Mouse (Mus musculus) midbrain, embryonic 13.5 days (tissue): ENCODE measurements around the gene Evx1. TPM values are rescaled to one million over a fixed set of nuclear protein-coding genes. Genes with fewer than 3 reads are reported as not detected.
"Not testable (repeated sequence)": the region's sequence is repeated elsewhere in the genome, so short reads cannot be mapped to it uniquely, and the experiment has no call there.

Experiments used
- ATAC-seq: fragments of 200-750 bp; cut with Nextera tagmentation; 2 replicates; pipeline ENCODE4 v1.8.0; 2017; ENCODE audit warnings: mild to moderate bottlenecking, moderate TSS enrichment, moderate library complexity
- H3K27ac ChIP-seq: fragments of 300-500 bp; sonication (generic); 2 replicates; pipeline ENCODE4 v1.5.1; 2015; ENCODE audit warnings: inconsistent platforms, mild to moderate bottlenecking, moderate library complexity
- H3K27me3 ChIP-seq: fragments of 300-500 bp; sonication (generic); 2 replicates; pipeline ENCODE4 v1.6.1; 2015; ENCODE audit warnings: mild to moderate bottlenecking, inconsistent platforms
- H3K36me3 ChIP-seq: fragments of 300-500 bp; sonication (generic); 2 replicates; pipeline ENCODE4 v1.6.1; 2015; ENCODE audit warnings: mild to moderate bottlenecking, inconsistent platforms
- H3K4me1 ChIP-seq: fragments of 300-500 bp; sonication (generic); replicated peaks from 2 replicates; pipeline ENCODE4 v1.6.1; 2015; ENCODE audit warnings: inconsistent platforms
- H3K4me2 ChIP-seq: fragments of 300-500 bp; sonication (generic); replicated peaks from 2 replicates; pipeline ENCODE4 v1.6.1; 2015; ENCODE audit warnings: moderate library complexity, mild to moderate bottlenecking, inconsistent platforms
- H3K4me3 ChIP-seq: fragments of 300-500 bp; sonication (generic); replicated peaks from 2 replicates; pipeline ENCODE4 v1.5.1; 2015; ENCODE audit warnings: mild to moderate bottlenecking, inconsistent platforms
- H3K9ac ChIP-seq: fragments of 300-500 bp; sonication (generic); replicated peaks from 2 replicates; pipeline ENCODE4 v1.6.1; 2015; ENCODE audit warnings: mild to moderate bottlenecking, inconsistent platforms
- H3K9me3 ChIP-seq: fragments of 300-500 bp; sonication (generic); 2 replicates; pipeline ENCODE4 v1.6.1; 2016; ENCODE audit warnings: mild to moderate bottlenecking, inconsistent platforms
- whole genome bisulfite sequencing: fragments of 180-500 bp; shearing (Covaris S2); methylation state at CpG from one replicate; pipeline ENCODE4 v1.1.7; 2015; 5-methylcytosine and 5-hydroxymethylcytosine counted together
- polyA plus RNA-seq: library from polyadenylated mRNA; unstranded; fragments of >200 nt; fragmentation: Nextera tagmentation; extraction: Ambion mirVana; gene quantifications from 2 replicates; pipeline ENCODE4 v1.2.1, GENCODE M21; 2015

Gene Evx1
- polyA plus RNA-seq, 1 experiment from 2014 or later: 0.93 TPM

DNA sequence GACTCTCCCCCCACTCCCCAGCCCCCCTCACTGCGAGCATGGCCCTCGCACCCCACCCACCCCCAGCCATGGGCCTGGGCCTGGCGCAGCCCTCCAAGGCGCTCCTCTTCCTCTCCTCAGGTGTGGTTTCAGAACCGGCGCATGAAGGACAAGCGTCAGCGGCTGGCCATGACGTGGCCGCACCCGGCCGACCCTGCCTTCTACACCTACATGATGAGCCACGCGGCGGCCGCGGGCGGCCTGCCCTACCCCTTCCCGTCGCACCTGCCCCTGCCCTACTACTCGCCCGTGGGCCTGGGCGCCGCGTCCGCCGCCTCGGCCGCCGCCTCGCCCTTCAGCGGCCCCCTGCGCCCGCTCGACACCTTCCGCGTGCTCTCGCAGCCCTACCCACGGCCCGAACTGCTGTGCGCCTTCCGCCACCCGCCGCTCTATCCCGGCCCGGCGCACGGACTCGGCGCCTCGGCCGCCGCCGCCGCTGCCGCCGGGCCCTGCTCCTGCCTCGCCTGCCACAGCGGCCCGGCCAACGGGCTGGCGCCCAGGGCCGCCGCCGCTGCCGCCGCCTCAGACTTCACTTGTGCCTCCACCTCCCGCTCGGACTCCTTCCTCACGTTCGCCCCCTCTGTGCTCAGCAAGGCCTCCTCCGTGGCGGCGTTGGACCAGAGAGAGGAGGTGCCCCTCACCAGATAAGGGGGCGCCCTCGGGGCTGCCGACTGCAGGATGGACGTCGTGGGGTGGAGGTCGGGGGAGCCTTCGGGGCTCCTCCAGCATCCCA lies 3.3 kb downstream of the Evx1 start:
- ATAC-seq: peak; percentile 45; the same call in 1 of the 2 replicates

DNA sequence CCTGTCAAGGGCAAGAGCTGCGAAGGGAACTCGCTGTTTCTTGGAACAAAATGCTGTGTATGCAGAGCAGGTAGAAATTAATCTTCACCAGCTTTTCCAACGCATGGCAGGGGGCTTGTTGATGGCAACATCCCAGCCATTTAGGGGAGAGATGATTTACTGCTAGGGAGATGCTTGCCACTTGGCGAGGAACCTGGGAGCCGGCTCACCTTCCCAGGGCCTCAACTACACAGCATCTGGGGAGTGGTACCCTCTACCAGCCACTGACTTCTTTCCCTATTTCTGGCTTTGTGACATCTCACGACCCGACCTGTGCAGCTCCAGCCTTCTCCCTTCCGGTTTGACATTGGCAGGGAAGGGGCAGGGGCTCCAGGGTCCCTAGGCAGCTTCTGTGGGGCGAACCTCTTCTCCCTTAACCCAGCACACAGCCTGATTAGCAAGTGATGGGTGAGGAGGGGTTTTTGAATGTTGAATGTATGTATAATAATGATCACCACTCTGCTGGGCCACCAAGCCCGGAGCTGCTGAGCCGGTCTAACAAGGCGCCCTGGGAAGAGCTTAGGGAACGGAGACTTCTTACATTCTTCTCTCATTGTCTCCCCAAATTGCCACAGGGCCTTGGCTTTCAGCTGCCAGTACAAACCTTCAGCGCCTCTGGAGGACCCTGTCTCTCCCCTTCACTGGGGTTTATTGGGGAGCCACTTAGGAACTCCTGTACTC lies 4.3 kb downstream of the Evx1 start:
- Histone ChIP-seq H3K4me2 (no peak overlapping the region), H3K9ac (no peak overlapping the region), H3K27ac (no peak overlapping the region), H3K27me3 (peaks cover 98% of the 10 kb centered on the region), H3K4me1 (peaks cover 16% of the 10 kb centered on the region), H3K4me3 (no peak overlapping the region), H3K36me3 (no peaks in the 10 kb centered on the region), H3K9me3 (no peaks in the 10 kb centered on the region)
- 3% methylated on average over 14 of the region's 14 CpGs for WGBS
- no peak for ATAC-seq

More for the DNA sequence above, 3.3 kb downstream of the Evx1 start:
- Histone ChIP-seq H3K4me3 (peak overlapping the region; percentile 31), H3K36me3 (no peaks in the 10 kb centered on the region), H3K27ac (no peak overlapping the region), H3K9ac (no peak overlapping the region; the same call in 1 of the 2 replicates), H3K9me3 (no peaks in the 10 kb centered on the region), H3K4me1 (peaks cover 16% of the 10 kb centered on the region), H3K4me2 (peak overlapping the region; percentile 47), H3K27me3 (peaks cover 98% of the 10 kb centered on the region)
- whole genome bisulfite sequencing: under 1% methylated on average over 78 of the region's 81 CpGs

DNA sequence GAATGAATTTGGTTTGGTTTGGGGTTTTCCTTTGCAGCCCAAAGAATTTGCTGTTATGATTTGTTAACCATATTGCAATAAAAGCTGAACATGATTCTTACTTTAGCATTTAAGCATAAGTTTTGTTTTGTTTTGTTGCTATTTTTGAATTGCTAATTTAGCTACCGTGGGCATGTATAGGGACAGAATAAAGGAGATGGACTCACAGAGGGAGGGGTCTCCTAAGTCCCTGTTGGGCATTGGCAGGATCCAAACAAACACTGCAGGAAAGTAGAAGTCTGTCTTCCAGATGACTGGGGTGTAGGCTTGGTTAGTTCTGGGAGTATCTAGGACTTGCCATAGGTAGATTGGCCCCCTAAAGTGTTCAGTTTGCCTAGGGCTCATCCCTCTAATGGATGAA lies 5.0 kb downstream of the Evx1 start:
- no peaks in the 10 kb centered on the region for H3K9me3 ChIP-seq
- no peak overlapping the region for H3K9ac ChIP-seq
- peaks cover 21% of the 10 kb centered on the region for H3K4me1 ChIP-seq
- ATAC-seq: no peak
- H3K36me3 ChIP-seq: no peaks in the 10 kb centered on the region
- peaks cover 99% of the 10 kb centered on the region for H3K27me3 ChIP-seq
- H3K27ac ChIP-seq: no peak overlapping the region
- no peak overlapping the region for H3K4me3 ChIP-seq
- H3K4me2 ChIP-seq: no peak overlapping the region
- WGBS: 4% methylated on average over 1 of the region's 1 CpGs

DNA sequence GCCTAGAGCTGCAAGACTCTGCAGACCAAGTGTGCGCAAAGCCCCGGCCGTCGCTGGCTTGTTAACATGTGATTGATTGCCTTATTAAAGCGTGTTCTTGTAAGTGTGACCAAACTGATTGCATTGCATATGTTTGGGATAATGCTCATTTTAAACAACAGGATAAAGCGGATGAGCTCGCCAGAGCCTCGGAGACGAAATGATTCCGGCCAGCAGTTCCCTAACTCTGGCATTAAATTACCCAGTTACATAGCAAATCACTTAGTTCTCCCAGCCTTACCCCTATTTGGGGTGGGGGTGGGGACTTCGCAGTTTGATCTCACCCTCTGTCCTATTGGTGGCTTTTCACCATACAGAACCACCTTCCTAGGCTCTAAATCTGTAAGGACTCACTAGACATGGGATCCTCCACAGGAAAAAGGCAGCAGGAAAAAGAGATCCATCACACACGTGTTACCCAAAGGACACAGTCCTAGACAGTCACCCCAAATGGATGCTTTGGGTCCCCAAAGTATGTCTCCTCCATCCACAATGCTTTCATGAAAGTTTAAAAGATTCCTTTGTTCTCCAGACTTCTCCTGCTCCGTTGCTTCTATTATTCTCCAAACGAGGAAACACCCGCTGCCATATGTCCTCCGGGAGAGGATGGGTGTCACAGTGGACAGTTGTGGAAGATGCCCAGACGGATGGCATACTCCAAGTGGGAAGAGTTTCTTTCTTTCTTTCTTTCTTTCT lies 6.8 kb downstream of the Evx1 start:
- ATAC-seq: no peak
- no peaks in the 10 kb centered on the region for H3K9me3 ChIP-seq
- H3K4me3 ChIP-seq: no peak overlapping the region
- 2% methylated on average over 17 of the region's 17 CpGs for WGBS
- H3K4me2 ChIP-seq: no peak overlapping the region
- H3K27me3 ChIP-seq: peaks cover 97% of the 10 kb centered on the region
- H3K4me1 ChIP-seq: peaks cover 17% of the 10 kb centered on the region
- H3K9ac ChIP-seq: no peak overlapping the region
- no peak overlapping the region for H3K27ac ChIP-seq
- H3K36me3 ChIP-seq: no peaks in the 10 kb centered on the region

GRCm38 (mm10) chr6:52320966-52321825 lies 7.9 kb downstream of the Evx1 start:
- no peaks in the 10 kb centered on the region for H3K9me3 ChIP-seq
- WGBS: 4% methylated on average over 12 of the region's 12 CpGs
- H3K9ac ChIP-seq: no peak overlapping the region
- no peak overlapping the region for H3K4me3 ChIP-seq
- H3K27ac ChIP-seq: no peak overlapping the region
- H3K27me3 ChIP-seq: peaks cover 97% of the 10 kb centered on the region
- ATAC-seq: no peak
- H3K4me2 ChIP-seq: no peak overlapping the region
- H3K4me1 ChIP-seq: peaks cover 17% of the 10 kb centered on the region
- no peaks in the 10 kb centered on the region for H3K36me3 ChIP-seq

DNA sequence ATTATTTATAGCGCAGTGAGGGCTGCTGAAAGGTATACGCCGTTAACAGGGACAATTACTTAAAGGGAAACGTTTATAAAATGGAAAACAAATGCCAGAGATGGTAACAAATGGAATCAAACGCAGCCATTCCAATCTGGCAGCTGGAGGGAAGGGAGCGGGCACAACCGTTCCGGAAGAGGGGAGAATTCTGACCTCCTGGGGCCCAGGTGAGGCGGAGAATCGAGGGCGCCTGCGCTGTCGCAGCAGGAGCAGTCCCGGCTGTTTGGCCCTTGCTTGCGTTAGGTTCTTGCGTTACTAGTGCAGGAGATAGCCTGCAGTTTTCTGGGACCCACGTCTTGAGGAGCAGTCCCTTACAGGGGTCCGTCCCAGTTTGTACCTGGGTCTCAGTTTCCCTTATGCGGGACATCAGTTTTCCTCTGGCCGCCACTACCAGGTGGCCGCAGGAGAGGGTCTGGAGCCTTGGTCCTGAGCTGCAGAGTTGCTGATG lies 8.6 kb downstream of the Evx1 start:
- ATAC-seq: no peak
- Histone ChIP-seq H3K9ac (no peak overlapping the region), H3K4me1 (peaks cover 10% of the 10 kb centered on the region), H3K4me3 (no peak overlapping the region), H3K9me3 (no peaks in the 10 kb centered on the region), H3K27ac (no peak overlapping the region), H3K4me2 (no peak overlapping the region), H3K36me3 (no peaks in the 10 kb centered on the region), H3K27me3 (peaks cover 97% of the 10 kb centered on the region)
- WGBS: 1% methylated on average over 21 of the region's 21 CpGs

- Histone ChIP-seq H3K4me1 (peaks cover 7% of the 10 kb centered on the region; the same call in 1 of the 2 replicates), H3K27ac (no peak overlapping the region), H3K9me3 (no peaks in the 10 kb centered on the region), H3K36me3 (no peaks in the 10 kb centered on the region), H3K4me2 (no peak overlapping the region), H3K4me3 (no peak overlapping the region), H3K27me3 (peaks cover 93% of the 10 kb centered on the region), H3K9ac (no peak overlapping the region)
- ATAC-seq: no peak
- WGBS: 1% methylated on average over 16 of the region's 16 CpGs
These were observed 9.5 kb downstream of the Evx1 start for GRCm38 (mm10) chr6:52322721-52323215.

- ATAC-seq: no peak
- 2% methylated on average over 10 of the region's 10 CpGs for WGBS
- Histone ChIP-seq H3K9ac (no peak overlapping the region), H3K36me3 (no peaks in the 10 kb centered on the region), H3K9me3 (no peaks in the 10 kb centered on the region), H3K4me2 (no peak overlapping the region), H3K27me3 (peaks cover 92% of the 10 kb centered on the region), H3K4me1 (peaks cover 7% of the 10 kb centered on the region; the same call in 1 of the 2 replicates), H3K4me3 (no peak overlapping the region), H3K27ac (no peak overlapping the region)
These were observed 10.0 kb downstream of the Evx1 start for GRCm38 (mm10) chr6:52323292-52323691.

DNA sequence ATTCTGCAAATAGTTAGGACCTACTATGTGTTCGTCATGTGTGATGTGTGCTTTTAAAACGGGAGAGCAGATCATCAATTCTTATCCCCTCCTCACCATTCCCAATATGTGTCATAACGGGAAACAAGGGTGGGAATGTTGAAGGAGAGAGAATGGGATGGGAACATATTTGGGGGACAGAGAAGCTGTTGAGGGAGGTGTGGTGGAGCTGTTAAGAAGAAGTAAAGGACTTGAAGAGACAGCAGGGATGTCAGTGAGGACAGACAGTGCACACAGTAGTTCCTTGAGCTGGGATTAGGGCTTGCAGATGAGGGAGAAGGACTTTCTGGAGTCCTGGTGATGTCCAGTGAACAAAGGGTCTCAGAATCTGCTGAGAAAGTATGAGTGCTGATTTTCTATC lies 10.8 kb downstream of the Evx1 start:
- Histone ChIP-seq H3K9ac (no peak overlapping the region), H3K4me3 (no peak overlapping the region), H3K4me1 (peaks cover 7% of the 10 kb centered on the region; the same call in 1 of the 2 replicates), H3K9me3 (no peaks in the 10 kb centered on the region), H3K36me3 (no peaks in the 10 kb centered on the region), H3K4me2 (no peak overlapping the region), H3K27me3 (peaks cover 85% of the 10 kb centered on the region), H3K27ac (no peak overlapping the region)
- WGBS: 39% methylated on average over 3 of the region's 3 CpGs
- no peak for ATAC-seq

- not testable (repeated sequence) for H3K27ac ChIP-seq, H3K36me3 ChIP-seq, H3K27me3 ChIP-seq, H3K9me3 ChIP-seq, H3K4me1 ChIP-seq, H3K9ac ChIP-seq, H3K4me3 ChIP-seq, ATAC-seq, H3K4me2 ChIP-seq
- WGBS: 94% methylated on average over 16 of the region's 16 CpGs
These were observed 33.5 kb downstream of the Evx1 start for GRCm38 (mm10) chr6:52346816-52347215.

GRCm38 (mm10) chr6:52366021-52366420 lies 52.7 kb downstream of the Evx1 start:
- WGBS: 60% methylated on average over 2 of the region's 2 CpGs
- ATAC-seq: no peak
- no peak overlapping the region for H3K4me2 ChIP-seq

More at GRCm38 (mm10) chr6:52366021-52366420, 52.7 kb downstream of the Evx1 start:
- H3K4me1 ChIP-seq: peaks cover 31% of the 10 kb centered on the region
- H3K36me3 ChIP-seq: no peaks in the 10 kb centered on the region
- no peak overlapping the region for H3K9ac ChIP-seq
- no peaks in the 10 kb centered on the region for H3K27me3 ChIP-seq
- no peak overlapping the region for H3K4me3 ChIP-seq
- H3K27ac ChIP-seq: peak overlapping the region; percentile 75; the same call in 1 of the 2 replicates
- no peaks in the 10 kb centered on the region for H3K9me3 ChIP-seq
